Mouse (Mus musculus) lung, postnatal 10 days (tissue): ENCODE data around the gene Tyro3.

Experiments used
- DNase-seq: peaks from one replicate; pipeline ENCODE4 v3.0.0; 2021

Gene Tyro3

DNA sequence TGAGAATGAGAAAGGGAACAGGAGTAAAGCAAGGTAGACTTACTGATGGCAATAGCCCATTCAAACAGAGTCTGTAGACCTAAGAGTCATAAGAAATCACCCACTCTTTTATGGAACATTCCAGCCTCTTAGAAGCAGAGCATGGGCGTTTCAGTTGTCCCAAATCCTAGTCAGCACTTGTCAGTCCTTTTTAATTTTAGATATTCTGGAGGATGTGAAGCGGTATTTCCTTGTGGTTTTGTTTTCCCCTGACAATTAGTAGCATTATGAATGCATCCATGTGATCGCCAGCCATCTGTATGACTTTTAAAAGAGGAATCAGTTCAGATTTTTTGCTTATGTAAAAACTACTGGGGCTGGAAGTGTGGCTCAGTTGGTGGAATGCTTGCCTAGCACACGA is 67.0 kb downstream of the Tyro3 start:
- no peak for DNase-seq
